Mouse (Mus musculus) forebrain, embryonic 14.5 days (tissue): ENCODE measurements around the gene Arhgef17. TPM values are rescaled to one million over a fixed set of nuclear protein-coding genes. Genes with fewer than 3 reads are reported as not detected.

ENCODE experiments used
- ATAC-seq: fragments of 200-750 bp; cut with Nextera tagmentation; 2 replicates; pipeline ENCODE4 v1.8.0; 2017; ENCODE audit warnings: mild to moderate bottlenecking, moderate library complexity
- DNase-seq: peaks from one replicate; pipeline ENCODE4 v3.0.0-alpha.2; 2015; ENCODE audit warnings: low spot score
- H3K27ac ChIP-seq: fragments of 300-500 bp; sonication (generic); 2 replicates; pipeline ENCODE4 v1.5.1; 2014; ENCODE audit warnings: low read depth, mild to moderate bottlenecking, control low read depth, low read length, moderate library complexity
- H3K27me3 ChIP-seq: fragments of 300-500 bp; sonication (generic); replicated peaks from 2 replicates; pipeline ENCODE4 v1.6.1; 2014; ENCODE audit warnings: low read length, control low read depth, mixed read lengths; ENCODE audit not compliant: control insufficient read depth, insufficient read depth
- H3K36me3 ChIP-seq: fragments of 300-500 bp; sonication (generic); 2 replicates; pipeline ENCODE4 v1.6.1; 2014; ENCODE audit warnings: low read length, control low read depth; ENCODE audit not compliant: control insufficient read depth, insufficient read depth
- H3K4me1 ChIP-seq: fragments of 300-500 bp; sonication (generic); 2 replicates; pipeline ENCODE4 v1.6.1; 2014; ENCODE audit warnings: antibody characterized with exemption, low read length, control low read depth; ENCODE audit not compliant: control insufficient read depth, insufficient read depth
- H3K4me2 ChIP-seq: fragments of 300-500 bp; sonication (generic); 2 replicates; pipeline ENCODE4 v1.6.1; 2014; ENCODE audit warnings: mild to moderate bottlenecking, control low read depth, low read length
- H3K4me3 ChIP-seq: fragments of 300-500 bp; sonication (generic); 2 replicates; pipeline ENCODE4 v1.5.1; 2014; ENCODE audit warnings: low read depth, low read length, control low read depth
- H3K9ac ChIP-seq: fragments of 300-500 bp; sonication (generic); 2 replicates; pipeline ENCODE4 v1.6.1; 2014; ENCODE audit warnings: mild to moderate bottlenecking, low read length, control low read depth, moderate library complexity
- H3K9me3 ChIP-seq: fragments of 300-500 bp; sonication (generic); replicated peaks from 2 replicates; pipeline ENCODE4 v1.6.1; 2016; ENCODE audit warnings: low read length, control low read depth, mixed read lengths; ENCODE audit not compliant: control insufficient read depth
- WGBS: fragments of 180-500 bp; shearing (Covaris S2); extraction: QIAGEN DNeasy Blood & Tissue Kit; methylation state at CpG from one replicate; pipeline ENCODE4 v1.1.7; 2014; 5-methylcytosine and 5-hydroxymethylcytosine counted together
- polyA plus RNA-seq: library from polyadenylated mRNA; unstranded; fragments of >200 nt; fragmentation: Nextera tagmentation; extraction: Ambion mirVana; gene quantifications from 2 replicates; pipeline ENCODE4 v1.2.1, GENCODE M21; 2014

Gene Arhgef17
- polyA plus RNA-seq, 1 experiment from 2014 or later = 8.0 TPM

DNA sequence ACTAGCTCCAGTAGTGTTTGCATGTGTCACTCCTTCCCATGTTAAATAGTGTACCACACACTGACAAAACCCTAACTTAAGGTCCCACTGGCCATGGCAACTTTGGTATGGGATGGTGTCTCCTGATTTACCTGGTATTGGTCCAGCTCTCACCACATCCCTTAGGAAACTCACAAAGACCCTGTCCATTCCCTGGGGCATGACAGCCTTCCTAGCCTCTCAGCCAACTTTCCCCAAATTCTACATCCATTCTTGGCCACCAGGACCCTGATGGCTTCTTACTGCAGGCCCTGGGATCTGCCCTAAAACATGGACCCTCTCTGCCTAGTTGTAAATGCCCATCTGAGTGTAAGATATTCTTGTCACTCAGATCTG, 86.9 kb downstream of the Arhgef17 start:
- peaks cover 4% of the 10 kb centered on the region; the same call in 1 of the 2 replicates for H3K36me3 ChIP-seq
- H3K4me3 ChIP-seq = no peak overlapping the region
- no peaks in the 10 kb centered on the region for H3K4me1 ChIP-seq
- no peaks in the 10 kb centered on the region for H3K27me3 ChIP-seq
- ATAC-seq (no peak), DNase-seq (no peak)
- no peaks in the 10 kb centered on the region for H3K9me3 ChIP-seq
- H3K27ac ChIP-seq = no peak overlapping the region
- no peak overlapping the region for H3K9ac ChIP-seq
- H3K4me2 ChIP-seq = no peak overlapping the region

DNA sequence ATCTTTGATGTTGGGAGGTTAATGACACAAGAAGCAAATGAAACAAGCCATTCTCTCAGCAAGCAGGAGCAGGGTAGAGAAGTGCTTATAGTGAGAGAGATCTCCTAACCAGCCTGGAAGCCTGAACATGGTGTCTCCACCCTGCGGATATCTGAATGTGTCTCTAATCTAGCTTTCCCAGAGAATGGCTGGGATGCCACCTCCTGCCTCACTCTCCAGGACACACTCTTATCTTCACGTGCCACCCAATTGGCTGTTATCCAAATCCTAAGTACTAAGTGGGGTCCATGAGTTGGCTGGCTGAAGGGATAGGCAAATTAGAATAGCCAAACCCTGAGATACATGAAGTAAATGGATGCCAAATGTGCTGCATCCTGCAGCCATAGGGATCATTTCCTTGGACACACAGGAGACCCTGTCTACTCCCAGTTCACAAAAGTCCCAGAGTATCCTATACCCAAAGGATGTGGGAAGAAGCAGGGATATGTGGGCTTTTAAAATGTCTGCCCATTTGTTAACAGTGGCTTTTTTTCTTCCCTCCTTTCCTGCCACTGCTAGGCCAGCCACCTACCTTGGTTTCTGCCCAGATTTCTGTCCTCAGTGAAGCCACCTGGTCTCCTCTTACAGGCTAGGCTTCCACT, 87.4 kb downstream of the Arhgef17 start:
- ATAC-seq = no peak
- Histone ChIP-seq H3K27ac (no peak overlapping the region), H3K36me3 (peaks cover 4% of the 10 kb centered on the region; the same call in 1 of the 2 replicates), H3K9me3 (no peaks in the 10 kb centered on the region), H3K4me3 (no peak overlapping the region), H3K9ac (no peak overlapping the region), H3K4me2 (no peak overlapping the region), H3K4me1 (no peaks in the 10 kb centered on the region), H3K27me3 (no peaks in the 10 kb centered on the region)
- WGBS = 76% methylated on average over 2 of the region's 2 CpGs
- no peak for DNase-seq

DNA sequence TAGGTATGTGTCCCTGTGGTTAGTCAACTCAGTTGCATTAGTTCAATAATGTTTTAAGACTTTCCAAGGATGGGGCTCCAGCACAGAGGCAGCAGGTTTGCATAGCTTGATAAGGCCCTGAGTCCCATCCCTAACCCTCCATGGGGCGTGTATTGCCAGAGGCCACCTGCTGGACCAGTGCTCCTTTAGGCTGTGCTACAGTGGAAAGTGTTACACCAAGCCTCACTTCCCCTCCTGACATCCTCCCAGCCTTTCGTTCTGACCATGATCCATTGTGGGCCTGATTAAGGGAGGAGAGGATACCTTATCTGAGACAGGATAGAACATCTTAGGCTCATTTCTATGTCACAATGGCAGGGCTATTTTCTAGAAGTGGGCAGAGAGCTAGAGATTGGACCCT, 88.0 kb downstream of the Arhgef17 start:
- Histone ChIP-seq H3K4me3 (no peak overlapping the region), H3K36me3 (peaks cover 4% of the 10 kb centered on the region; the same call in 1 of the 2 replicates), H3K9ac (no peak overlapping the region), H3K9me3 (no peaks in the 10 kb centered on the region), H3K4me1 (no peaks in the 10 kb centered on the region), H3K4me2 (no peak overlapping the region), H3K27ac (no peak overlapping the region), H3K27me3 (no peaks in the 10 kb centered on the region)
- WGBS = 98% methylated on average over 2 of the region's 2 CpGs
- DNase-seq = no peak
- no peak for ATAC-seq

DNA sequence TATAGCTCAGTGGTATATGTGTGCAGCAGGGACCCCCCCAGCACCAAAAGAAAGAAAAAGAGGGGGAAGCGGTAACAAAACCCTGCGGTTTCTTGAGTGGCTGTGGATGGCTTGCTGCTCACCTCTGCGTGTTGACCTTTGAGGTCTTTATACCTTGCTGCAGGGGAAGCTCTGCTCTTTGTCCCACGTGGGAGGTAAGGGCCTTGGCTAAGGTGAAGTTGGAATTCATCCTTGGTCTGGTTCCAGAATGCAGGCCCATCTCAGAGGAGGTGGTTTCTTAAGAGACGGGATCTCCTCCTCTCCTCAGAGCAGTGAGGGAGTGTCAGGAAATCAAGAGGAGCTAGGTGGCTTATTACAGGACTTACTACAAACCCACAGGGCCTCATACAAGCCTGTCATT, 89.7 kb downstream of the Arhgef17 start:
- Histone ChIP-seq H3K27ac (no peak overlapping the region), H3K4me2 (no peak overlapping the region), H3K36me3 (peaks cover 16% of the 10 kb centered on the region; the same call in 1 of the 2 replicates), H3K9ac (no peak overlapping the region), H3K4me1 (no peaks in the 10 kb centered on the region), H3K27me3 (no peaks in the 10 kb centered on the region), H3K4me3 (no peak overlapping the region), H3K9me3 (no peaks in the 10 kb centered on the region)
- DNase-seq = no peak
- no peak for ATAC-seq
- 79% methylated on average over 5 of the region's 5 CpGs for WGBS

DNA sequence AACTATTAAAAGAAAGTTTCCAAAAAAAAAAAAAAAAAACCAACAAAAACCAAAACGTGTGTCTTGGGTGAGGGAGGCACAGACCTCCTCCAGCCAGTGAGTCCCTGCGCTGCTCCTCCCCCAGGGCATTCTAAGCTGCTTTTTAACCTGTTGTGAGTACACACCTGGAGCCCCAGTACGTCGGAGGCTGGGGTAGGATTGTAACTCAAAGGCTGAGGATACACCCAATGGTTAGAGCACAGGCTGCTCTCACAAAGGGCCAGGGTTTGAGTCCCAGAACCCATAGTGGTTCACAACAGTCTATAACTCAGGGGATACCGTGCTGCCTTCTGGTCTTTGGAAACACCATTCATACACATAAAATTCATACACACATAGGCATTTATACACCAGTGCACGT, 90.3 kb downstream of the Arhgef17 start:
- no peak for DNase-seq
- WGBS = 92% methylated on average over 6 of the region's 6 CpGs

DNA sequence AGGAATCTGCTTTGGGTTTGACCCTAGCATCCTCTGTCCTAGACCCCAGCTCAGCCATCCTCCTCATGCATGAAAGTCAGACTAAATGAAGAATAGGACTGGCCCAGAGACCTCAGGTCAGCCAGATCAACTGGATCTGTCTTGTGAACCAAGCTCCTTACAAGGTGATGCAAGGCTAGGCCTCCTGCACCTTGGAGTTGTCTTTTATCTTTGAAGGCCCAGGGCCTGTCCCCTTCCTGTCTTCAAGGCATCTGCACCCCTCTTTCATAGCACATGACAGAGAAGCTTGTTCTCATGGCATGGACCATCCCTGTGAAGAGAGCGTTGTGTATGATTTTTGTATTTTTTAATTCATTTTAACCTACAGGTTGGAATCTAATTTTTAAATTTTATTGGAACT, 91.0 kb downstream of the Arhgef17 start:
- Histone ChIP-seq H3K4me3 (no peak overlapping the region), H3K4me1 (no peaks in the 10 kb centered on the region), H3K9me3 (no peaks in the 10 kb centered on the region), H3K27me3 (no peaks in the 10 kb centered on the region), H3K27ac (no peak overlapping the region), H3K9ac (no peak overlapping the region), H3K4me2 (no peak overlapping the region), H3K36me3 (peaks cover 27% of the 10 kb centered on the region)
- 98% methylated on average over 1 of the region's 1 CpGs for WGBS
- DNase-seq = no peak
- no peak for ATAC-seq

More for the DNA sequence above, 90.3 kb downstream of the Arhgef17 start:
- Histone ChIP-seq H3K4me2 (no peak overlapping the region), H3K4me1 (no peaks in the 10 kb centered on the region), H3K9ac (no peak overlapping the region), H3K36me3 (peaks cover 21% of the 10 kb centered on the region), H3K9me3 (no peaks in the 10 kb centered on the region), H3K4me3 (no peak overlapping the region), H3K27me3 (no peaks in the 10 kb centered on the region), H3K27ac (no peak overlapping the region)
- ATAC-seq = no peak

DNA sequence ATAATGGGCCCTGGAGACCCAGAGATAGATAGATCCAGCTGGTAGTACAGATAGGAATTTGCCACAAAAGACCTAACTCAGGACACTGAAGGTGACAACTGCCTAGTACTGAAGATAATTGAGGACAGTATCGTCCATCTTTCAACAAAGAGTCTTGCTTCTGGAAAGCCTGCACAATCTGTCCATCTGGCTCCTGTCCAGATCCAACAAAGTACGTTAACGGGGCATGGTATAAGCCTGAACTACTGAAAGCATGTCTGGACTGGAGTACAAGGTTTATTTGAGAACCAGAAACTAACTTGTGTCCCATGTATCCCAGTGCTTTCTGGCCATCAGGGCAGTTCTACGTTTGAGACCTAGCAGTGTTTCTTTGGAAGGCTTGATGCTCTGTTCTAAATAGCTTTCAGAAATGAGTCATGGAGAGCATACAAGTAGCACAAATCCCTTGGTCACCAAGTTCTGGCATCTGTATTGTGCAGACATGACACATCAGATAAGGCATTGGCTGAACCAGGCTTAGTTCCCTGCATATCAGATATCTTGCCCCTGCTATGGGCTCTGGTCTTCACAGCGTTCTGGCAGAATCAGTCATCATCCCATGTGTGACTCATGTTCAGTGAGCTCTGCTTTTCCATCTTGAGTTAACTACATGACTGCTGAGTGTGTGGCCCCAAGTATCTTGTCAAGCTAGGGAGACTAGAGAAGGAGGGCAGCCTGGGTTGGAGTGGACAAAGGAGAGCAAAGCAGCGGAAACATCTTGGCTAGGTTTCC, 92.1 kb downstream of the Arhgef17 start:
- no peak for ATAC-seq
- Histone ChIP-seq H3K9me3 (no peaks in the 10 kb centered on the region), H3K4me1 (no peaks in the 10 kb centered on the region), H3K36me3 (peaks cover 38% of the 10 kb centered on the region), H3K4me2 (no peak overlapping the region), H3K4me3 (no peak overlapping the region), H3K9ac (no peak overlapping the region), H3K27ac (no peak overlapping the region), H3K27me3 (no peaks in the 10 kb centered on the region)
- DNase-seq = peak; percentile 31
- 72% methylated on average over 6 of the region's 6 CpGs for WGBS

DNA sequence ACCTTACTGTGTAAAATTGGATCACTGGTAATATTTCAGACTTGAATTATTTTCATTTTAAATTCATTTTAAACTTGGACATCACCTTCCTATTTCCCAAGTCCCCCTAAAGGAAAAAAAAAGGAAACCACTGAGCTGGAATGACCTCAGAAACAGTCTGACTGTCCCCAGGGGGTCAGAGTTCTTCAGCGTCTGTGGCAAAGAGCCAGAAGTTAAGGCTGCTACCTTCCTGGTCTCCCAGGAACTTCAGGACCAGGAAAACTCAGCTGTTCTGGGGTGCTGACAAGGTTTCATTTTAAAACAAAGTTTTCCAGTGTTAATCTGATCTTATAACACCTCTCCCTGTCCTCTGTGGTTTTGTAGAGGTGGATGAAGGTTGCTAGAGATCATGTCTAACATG, 94.2 kb downstream of the Arhgef17 start:
- H3K36me3 ChIP-seq = peaks cover 52% of the 10 kb centered on the region
- no peak for ATAC-seq

DNA sequence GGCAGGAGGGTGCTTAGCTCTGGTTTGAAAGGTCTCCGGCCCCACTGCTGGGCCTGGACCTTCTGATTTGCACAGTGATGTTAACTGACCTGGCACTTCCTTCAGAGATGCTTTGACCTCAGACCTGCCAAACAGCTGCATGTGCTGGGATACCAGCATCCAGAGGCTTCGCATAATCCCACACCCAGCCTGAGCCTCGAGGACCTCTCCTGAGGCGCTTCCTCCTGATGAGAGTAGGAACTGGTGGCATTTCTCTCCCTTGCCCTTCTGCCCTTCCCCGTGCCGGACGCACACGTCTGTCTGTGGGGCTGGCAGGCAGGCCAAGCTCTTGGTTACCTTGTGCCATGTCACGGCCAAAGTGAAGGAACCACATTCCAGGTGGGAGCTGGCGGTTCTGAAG, 95.2 kb downstream of the Arhgef17 start:
- no peak overlapping the region for H3K27ac ChIP-seq
- ATAC-seq = no peak
- no peak for DNase-seq
- H3K9ac ChIP-seq = no peak overlapping the region
- 93% methylated on average over 10 of the region's 10 CpGs for WGBS
- H3K36me3 ChIP-seq = peaks cover 52% of the 10 kb centered on the region
- no peaks in the 10 kb centered on the region for H3K9me3 ChIP-seq
- H3K4me2 ChIP-seq = no peak overlapping the region
- no peak overlapping the region for H3K4me3 ChIP-seq
- H3K27me3 ChIP-seq = no peaks in the 10 kb centered on the region
- no peaks in the 10 kb centered on the region for H3K4me1 ChIP-seq

More for the DNA sequence above, 94.2 kb downstream of the Arhgef17 start:
- no peak overlapping the region for H3K4me3 ChIP-seq
- WGBS = 68% methylated on average over 1 of the region's 1 CpGs
- H3K9ac ChIP-seq = no peak overlapping the region
- H3K4me1 ChIP-seq = no peaks in the 10 kb centered on the region
- DNase-seq = no peak
- no peak overlapping the region for H3K27ac ChIP-seq
- no peak overlapping the region for H3K4me2 ChIP-seq
- no peaks in the 10 kb centered on the region for H3K9me3 ChIP-seq
- H3K27me3 ChIP-seq = no peaks in the 10 kb centered on the region
